Mouse (Mus musculus) layer of hippocampus, adult 2 months (tissue): Measurements from ENCODE around the gene Cpm. TPM values are rescaled to one million over a fixed set of nuclear protein-coding genes. Genes with fewer than 3 reads are reported as not detected.
A peak's percentile ranks its signal among the peaks of the same experiment; 100 is the strongest.

Experiments
- DNase-seq, 2 experiments: peaks; one replicate each; pipeline ENCODE4 v3.0.0; 2022; ENCODE audit warnings: low spot score in 2 of 2
- H3K27ac ChIP-seq: fragments of 200-600 bp; 2 replicates; pipeline ENCODE4 v1.8.1; 2022
- H3K4me3 ChIP-seq: fragments of 200-600 bp; 2 replicates; pipeline ENCODE4 v1.8.1; 2022; ENCODE audit warnings: mild to moderate bottlenecking
- CTCF ChIP-seq: fragments of 200-600 bp; conservative IDR thresholded peaks from 2 replicates; pipeline ENCODE4 v1.8.1; 2022; ENCODE audit warnings: antibody characterized with exemption, mild to moderate bottlenecking, moderate library complexity
- total RNA-seq, 2 experiments: library from RNA; stranded (reverse); gene quantifications; 2 replicates each; pipeline ENCODE4 v1.2.3; 2021

The Cpm gene
- total RNA-seq, 2 experiments from 2014 or later, result 8.5 to 9.7 TPM

DNA sequence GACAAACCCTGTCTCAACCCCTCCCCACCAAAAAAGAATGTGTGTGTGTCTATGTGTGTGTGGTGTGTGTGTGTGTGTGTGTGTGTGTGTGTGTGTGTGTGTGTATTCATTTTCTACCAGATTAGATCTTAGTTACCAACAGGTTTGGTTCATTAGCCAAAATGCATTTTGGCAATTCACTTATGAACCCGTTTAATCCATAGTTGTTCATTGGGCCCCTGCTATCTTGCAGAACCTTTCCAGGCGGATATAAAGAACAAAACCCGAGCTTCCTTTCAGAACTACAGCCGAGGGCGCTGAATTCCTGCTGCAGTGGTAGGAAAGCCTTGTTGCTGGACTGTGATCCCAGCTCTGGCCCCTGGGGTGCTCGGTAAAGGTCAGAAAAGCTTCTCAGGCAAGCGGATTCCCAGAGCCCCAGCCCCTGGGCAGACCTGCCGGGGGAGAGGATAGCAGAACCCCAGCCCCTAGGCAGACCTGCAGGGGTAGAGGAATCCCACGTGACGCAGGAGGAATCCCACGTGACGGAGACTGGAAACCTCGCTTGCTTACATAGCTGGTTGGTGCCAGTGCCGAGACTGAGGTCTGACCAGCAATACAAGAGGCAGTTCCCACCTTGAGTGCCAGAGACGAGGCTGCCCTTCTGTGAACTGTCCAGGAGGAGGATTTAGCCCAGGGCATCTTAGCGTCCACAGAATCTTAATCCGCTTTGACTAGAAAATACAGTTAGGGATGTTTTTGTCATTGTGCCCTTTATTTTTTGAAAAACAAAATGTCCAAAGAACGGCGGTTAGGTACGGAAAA, 12.3 kb downstream of the Cpm start:
- Histone ChIP-seq H3K4me3 (no peak overlapping the region), H3K27ac (peak overlapping the region; percentile 51; the same call in 1 of the 2 replicates)
- no peak for DNase-seq
- TF ChIP-seq CTCF, result no peak

DNA sequence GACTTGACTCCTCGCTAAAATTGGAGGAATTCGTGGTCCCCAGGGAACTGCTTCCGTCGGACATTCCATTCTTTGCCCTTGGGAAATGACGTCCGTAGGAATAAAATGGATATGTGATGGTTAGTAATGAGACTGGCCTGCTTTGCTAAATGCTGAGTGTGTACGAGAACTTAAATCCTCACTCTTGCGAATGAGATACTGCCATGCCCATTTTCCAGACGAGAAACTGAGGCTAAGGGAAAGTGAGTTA, 12.8 kb downstream of the Cpm start:
- no peak for TF ChIP-seq CTCF
- Histone ChIP-seq H3K4me3 (no peak overlapping the region), H3K27ac (no peak overlapping the region)
- no peak for DNase-seq

DNA sequence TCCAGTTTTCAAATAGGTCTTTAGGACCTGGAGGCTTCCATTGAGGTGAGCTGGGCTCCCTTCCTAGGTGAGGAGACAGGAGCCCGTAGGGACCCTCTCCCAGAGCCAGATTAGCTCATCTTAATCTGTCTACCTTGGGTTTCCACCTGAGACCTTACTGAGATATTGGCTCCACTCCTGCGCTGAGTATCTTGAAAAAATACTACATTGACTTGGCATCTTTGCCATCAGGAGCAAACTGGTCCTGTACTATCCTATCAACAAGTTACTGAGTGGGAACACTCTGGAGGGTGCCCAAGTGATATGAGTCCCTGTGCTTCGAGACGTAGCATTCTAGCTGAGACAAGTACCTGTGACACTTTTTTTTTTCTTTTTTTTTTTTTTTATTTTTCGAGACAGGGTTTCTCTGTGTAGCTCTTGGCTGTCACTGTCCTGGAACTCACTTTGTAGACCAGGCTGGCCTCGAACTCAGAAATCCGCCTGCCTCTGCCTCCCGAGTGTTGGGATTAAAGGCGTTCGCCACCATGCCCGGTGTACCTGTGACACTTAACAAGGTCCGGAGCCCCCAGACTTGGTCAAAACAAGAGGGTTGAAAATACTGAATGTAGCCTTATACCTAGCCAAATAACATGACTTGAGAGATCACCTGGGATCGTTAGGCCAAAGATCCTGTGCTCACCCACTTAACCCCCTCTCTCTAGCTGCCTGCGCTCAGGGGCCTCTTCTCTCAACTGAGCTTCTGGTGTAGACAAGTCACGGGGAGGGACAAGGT, 13.4 kb downstream of the Cpm start:
- no peak for DNase-seq
- TF ChIP-seq CTCF, result no peak
- no peak overlapping the region for H3K27ac ChIP-seq
- H3K4me3 ChIP-seq, result no peak overlapping the region

DNA sequence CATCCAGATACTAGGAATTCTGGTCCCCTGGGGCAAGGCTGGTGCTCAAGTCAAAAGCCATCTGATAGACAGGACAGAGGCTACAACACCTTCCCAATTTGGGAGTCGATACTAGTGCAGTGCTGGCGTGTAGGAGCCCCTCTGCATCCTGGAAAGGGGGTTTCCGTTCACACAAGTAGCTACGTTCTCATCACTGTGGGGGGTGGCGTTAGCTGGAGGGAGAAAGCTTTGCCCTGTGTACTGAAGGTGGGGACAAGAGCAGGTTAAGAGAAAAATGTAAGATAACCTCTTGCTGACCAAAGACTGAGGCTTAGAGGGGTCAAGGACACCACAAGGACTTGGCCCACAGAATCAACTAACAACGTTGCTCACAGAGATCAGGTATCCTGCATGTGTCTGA, 14.0 kb downstream of the Cpm start:
- TF ChIP-seq CTCF, result no peak
- H3K27ac ChIP-seq, result no peak overlapping the region
- no peak for DNase-seq
- no peak overlapping the region for H3K4me3 ChIP-seq

DNA sequence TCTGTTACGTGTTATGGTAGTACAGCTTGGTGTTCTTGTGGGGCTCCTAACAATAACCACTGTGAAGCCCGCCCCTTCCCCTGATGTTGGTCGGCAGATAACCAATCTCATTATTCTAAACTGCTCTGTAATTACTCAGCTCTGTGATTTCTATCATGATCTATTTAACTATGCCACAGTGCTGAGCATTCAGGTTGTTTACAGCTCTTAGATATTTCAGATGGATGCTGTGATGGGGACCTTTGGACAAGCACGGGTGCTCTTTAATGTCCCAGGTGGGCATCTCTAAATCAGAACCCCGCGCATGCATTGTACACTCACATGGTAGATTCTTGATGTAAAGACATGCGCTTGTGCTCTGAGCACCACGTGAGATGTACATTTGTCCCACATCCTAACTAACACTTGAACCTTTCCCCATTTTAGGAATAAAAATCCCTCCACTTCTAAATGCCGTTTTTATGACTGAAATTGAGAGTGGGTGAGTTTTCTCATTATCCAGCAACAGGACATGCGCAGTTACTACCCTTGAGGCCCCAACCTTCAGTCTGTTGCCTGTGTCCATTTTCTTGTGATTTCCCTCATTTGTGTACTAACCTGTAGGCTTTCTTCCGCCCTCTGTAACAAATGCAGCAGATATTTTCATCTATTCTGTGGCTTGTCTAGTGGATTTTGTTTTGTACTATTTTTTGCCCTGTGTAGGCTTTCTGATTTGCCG, 14.6 kb downstream of the Cpm start:
- TF ChIP-seq CTCF, result no peak

DNA sequence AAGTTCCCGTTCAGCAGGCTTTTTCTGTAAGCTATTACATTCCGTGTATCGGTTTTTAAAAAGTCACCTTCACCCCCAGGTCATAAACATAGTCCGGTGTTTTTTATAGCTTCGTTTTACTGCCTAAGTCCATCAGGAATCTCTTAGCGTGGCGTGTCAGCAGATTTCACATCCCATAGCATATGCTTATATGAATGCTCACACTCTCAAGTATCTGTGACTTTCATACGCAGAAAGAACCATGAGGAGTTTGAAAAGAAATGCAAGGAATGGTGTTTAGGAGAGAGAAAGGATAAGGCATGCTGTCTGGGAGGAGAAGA, 15.1 kb downstream of the Cpm start:
- no peak for DNase-seq
- Histone ChIP-seq H3K27ac (no peak overlapping the region), H3K4me3 (no peak overlapping the region)
- TF ChIP-seq CTCF, result no peak

More for the DNA sequence above, 14.6 kb downstream of the Cpm start:
- H3K27ac ChIP-seq, result no peak overlapping the region
- no peak overlapping the region for H3K4me3 ChIP-seq
- no peak for DNase-seq

DNA sequence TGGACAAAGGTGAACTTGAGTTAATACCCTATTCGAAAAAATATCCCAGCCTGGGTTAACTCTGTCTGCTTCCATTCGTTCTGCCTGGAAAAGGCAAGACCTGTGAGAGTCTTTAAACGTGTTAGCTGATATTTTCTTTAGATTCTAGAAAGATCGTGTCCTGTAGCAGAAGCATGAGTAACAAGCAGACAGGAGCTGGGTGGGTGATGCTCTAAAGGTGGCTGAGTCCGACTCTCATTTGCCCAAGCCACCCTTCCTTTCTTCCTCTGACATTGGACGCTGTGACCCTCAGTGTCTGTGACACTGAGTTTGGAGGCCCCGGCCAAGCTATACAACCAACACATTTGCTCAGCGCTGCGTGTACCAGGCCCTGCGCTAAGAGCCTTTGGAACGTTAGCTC, 15.5 kb downstream of the Cpm start:
- DNase-seq, result no peak
- TF ChIP-seq CTCF, result no peak
- H3K27ac ChIP-seq, result no peak overlapping the region
- H3K4me3 ChIP-seq, result no peak overlapping the region

DNA sequence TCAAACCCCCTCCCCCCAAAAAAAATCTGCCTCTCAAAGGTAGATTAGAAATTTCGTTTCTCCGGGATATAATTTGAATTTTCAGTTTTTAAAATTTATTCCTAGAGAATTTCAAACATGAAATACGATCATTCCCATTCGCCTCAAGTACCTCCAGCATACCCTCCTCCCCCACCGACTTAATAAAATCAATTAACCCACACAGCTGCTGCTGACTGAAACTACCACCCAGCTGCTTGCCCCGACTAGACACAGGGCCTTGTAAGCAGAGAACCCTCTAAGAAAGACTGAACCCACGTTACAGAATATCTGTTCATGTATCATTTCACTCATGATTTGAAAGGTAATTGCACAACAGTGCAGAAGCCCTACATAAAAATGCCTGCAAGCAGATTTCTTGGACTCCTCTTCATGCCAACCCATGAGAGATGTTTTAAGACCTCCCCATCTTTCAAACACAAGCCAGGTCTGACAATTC, 16.2 kb downstream of the Cpm start:
- no peak for TF ChIP-seq CTCF
- Histone ChIP-seq H3K4me3 (no peak overlapping the region), H3K27ac (no peak overlapping the region)
- DNase-seq, result no peak

DNA sequence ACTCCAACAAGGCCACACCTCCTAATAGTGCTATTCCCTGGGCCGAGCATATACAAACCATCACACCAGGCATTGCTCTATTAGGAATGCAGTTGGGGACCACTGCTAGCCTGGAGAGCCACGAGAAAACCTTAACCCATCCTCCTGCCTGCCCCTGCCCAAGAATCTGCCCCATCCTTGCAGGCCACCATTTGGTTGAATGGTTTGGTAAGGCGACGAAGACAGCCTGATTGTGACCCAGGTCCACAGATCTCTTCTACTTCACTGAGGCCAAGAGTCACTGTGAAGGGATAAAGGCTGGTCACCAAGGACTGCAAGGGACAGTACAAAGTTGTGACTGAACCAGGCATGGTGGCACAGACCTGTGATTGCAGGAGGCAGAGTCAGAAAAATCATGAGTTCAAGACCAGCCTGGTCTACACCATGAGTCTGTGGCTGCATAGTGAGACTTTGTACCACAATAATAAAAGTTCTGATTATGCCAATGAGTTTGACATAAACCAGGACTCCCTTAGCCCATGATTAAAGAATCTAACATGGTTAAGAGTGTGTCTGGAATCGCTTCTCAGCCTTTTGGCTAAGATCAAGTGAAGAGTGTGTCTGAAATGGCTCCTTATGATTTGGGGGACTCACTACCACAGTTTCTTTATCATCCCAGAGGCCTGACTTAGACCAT, 17.3 kb downstream of the Cpm start:
- H3K27ac ChIP-seq, result no peak overlapping the region
- no peak for DNase-seq
- H3K4me3 ChIP-seq, result no peak overlapping the region
- no peak for TF ChIP-seq CTCF

DNA sequence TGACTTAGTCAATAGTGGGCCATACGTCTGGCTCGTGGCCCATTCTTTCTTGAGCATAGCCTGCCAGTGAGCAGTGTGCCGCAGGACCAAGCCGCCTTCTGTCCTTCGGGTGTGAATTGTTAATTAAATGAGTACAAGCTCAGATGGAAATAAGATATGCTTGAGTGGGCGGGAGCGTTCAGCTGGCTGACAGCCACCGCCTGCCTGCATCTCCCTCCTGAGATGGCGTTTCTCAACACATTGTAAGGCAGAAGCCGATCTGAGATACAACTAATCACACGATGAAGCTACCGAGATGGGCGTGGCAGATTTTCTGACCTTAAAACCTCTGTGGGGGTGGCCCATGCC, 17.8 kb downstream of the Cpm start:
- DNase-seq, result peak; percentile 64 to 78
- 0 out of 2 replicates have a peak overlapping the region, but pooled peaks have one; percentile 25 for H3K27ac ChIP-seq

DNA sequence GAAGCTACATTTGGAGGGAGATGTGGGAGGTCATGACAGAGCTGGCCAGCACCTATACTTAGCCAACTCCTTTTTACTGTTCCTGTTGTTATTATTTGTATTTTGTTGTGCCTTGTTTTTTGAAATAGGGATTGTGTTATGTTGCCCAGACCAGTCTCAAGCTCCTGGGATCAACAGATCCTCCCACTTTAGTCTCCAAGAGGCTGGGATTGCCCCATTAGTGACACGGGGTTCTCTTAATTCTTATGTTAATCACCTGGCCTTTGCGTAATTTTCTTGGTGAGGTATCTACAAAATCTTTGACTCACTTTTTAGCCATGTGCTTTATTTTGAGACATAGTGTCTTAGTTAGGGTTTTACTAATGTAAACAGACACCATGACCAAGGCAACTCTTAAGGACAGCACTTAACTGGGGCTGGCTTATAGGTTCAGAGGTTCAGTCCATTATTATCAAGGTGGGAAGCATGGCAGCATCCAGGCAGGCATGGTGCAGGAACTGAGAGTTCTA, 18.7 kb downstream of the Cpm start:
- Histone ChIP-seq H3K4me3 (no peak overlapping the region), H3K27ac (0 out of 2 replicates have a peak overlapping the region, but pooled peaks have one; percentile 25)
- DNase-seq, result no peak
- TF ChIP-seq CTCF, result no peak

More for the DNA sequence above, 17.8 kb downstream of the Cpm start:
- H3K4me3 ChIP-seq, result no peak overlapping the region
- TF ChIP-seq CTCF, result no peak

DNA sequence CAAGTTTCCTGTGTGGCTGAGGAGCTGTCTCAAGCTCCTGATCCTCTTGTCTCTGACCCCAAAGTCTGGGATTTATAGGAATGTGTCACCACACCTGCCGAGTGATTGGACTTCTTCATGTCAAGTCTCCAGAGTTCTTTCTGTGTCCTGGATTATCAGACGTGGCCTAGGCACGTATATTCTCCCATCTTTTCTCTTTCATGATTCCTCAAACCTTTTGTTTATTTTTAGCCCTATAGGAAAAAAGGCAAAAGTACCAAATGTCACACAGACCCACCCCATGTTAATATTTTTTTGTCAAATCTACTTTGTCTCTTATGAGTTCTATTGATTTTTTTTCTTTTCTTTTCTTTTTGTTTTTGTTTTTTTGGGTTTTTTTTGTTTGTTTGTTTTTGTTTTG, 19.3 kb downstream of the Cpm start:
- DNase-seq, result no peak
- no peak overlapping the region for H3K4me3 ChIP-seq
- TF ChIP-seq CTCF, result no peak
- no peak overlapping the region for H3K27ac ChIP-seq

DNA sequence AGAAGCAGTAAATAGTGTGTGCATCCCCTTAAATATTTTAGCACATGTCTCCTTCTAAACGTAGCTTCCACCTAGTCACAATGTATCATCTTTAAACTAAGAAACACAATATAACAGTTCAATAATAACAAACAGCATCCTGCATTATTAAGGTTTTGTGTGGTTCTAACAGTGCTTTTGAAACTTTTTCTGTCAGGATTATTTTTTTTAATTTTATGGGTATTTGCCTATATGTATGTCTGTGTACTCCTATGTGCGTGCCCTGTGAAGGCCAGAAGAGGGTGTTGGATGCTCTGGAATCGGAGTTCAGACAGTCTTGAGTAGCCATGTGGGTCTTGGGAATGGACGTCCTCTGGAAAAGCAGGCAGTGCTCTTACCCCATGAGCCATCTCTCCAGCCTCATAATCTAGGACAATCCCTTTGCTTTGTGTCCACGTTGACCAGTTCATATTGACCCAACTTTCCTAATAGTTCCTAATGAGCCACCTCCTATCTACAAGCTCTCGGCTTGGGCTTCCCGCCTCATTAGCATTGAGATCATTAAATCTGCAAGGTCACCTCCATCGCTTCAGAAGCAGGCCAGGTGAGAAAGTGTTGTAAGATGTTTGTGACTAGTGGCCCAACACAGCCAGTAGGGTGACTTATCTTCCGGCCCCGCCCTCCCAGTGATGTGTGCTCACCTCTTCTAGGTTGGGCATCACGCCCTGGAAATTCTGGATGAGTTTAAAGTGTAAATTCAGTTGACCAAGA, 20.2 kb downstream of the Cpm start:
- Histone ChIP-seq H3K27ac (no peak overlapping the region), H3K4me3 (no peak overlapping the region)
- no peak for TF ChIP-seq CTCF
- no peak for DNase-seq
